Mouse (Mus musculus) cerebellum, adult 2 months (tissue): ENCODE data around the gene Emc8.

ENCODE experiments used
- CTCF ChIP-seq: fragments of 200-500 bp; IDR thresholded peaks from 2 replicates; pipeline ENCODE4 v1.5.1; 2011; ENCODE audit warnings: low read depth, mild to moderate bottlenecking, control low read depth, low read length, moderate library complexity, borderline replicate concordance; ENCODE audit not compliant: insufficient read depth
- POLR2A ChIP-seq: fragments of 200-500 bp; IDR thresholded peaks from 2 replicates; pipeline ENCODE4 v1.6.1; 2011; ENCODE audit warnings: low read length, control low read depth, borderline replicate concordance; ENCODE audit not compliant: insufficient read depth

GRCm38 (mm10) chr8:120634329-120634839, 34.0 kb downstream of the Emc8 start:
- no peak for TF ChIP-seq POLR2A
- no peak for TF ChIP-seq CTCF
